8 mouse cellular contexts compared by ENCODE assay signal in genomic region chr19:54043851-54044250, GRCm38 (mm10). TPM values are rescaled to one million over a fixed set of nuclear protein-coding genes. Genes with fewer than 3 reads are reported as not detected.
A peak's percentile ranks its signal among the peaks of the same experiment; 100 is the strongest.
DNase-seq lines count a peak whose midpoint lies in the region; ATAC-seq and TF ChIP-seq lines count a peak whose summit lies in the region.

Adra2a (plus strand) TSS chr19:54044151.

- no peak for ATAC-seq in forebrain, postnatal 0 days
- ATAC-seq in limb, embryonic 15.5 days (ENCODE audit: insufficient number of reproducible peaks, low FRiP score, low TSS enrichment, low read depth): no peak

- no peak for DNase-seq in heart, embryonic 10.5 days (ENCODE audit: low spot score)
- no peak for DNase-seq in heart, postnatal 10 days
- DNase-seq in forebrain, postnatal 0 days: no peak
- DNase-seq in urinary bladder, adult 2 months (ENCODE audit: low spot score): no peak
- no peak for DNase-seq in adrenal gland, postnatal 36 days
- DNase-seq in frontal cortex, postnatal 14 days (ENCODE audit: low spot score in 2 of 2): no peak

- H3K36me3 ChIP-seq in heart, embryonic 10.5 days: no peaks in the 10 kb centered on the region
- H3K36me3 ChIP-seq in C2C12 (ENCODE audit: control insufficient read depth, insufficient read depth): no peaks in the 10 kb centered on the region
- H3K36me3 ChIP-seq in forebrain, postnatal 0 days (ENCODE audit: insufficient read depth): no peaks in the 10 kb centered on the region
- no peaks in the 10 kb centered on the region for H3K36me3 ChIP-seq in limb, embryonic 15.5 days

- intact Hi-C loops in heart, postnatal 10 days (cut with DNase I): loop anchor here (1.0 to 10.0 kb wide), 5 partner anchors 211 to 1163 kb away; no protein-coding TSS in a partner anchor

- H3K9ac ChIP-seq in forebrain, postnatal 0 days: peak within 1 kb of the TSS; percentile 57
- peak within 1 kb of the TSS; percentile 28 for H3K9ac ChIP-seq in limb, embryonic 15.5 days

- H3K27me3 ChIP-seq in heart, embryonic 10.5 days (ENCODE audit: insufficient read depth, poor library complexity, severe bottlenecking): peaks cover 48% of the 10 kb centered on the region
- peaks cover 34% of the 10 kb centered on the region for H3K27me3 ChIP-seq in C2C12 (ENCODE audit: control insufficient read depth, insufficient read depth, insufficient read length)
- peaks cover 13% of the 10 kb centered on the region for H3K27me3 ChIP-seq in forebrain, postnatal 0 days (ENCODE audit: insufficient read depth, low read length)
- peaks cover 54% of the 10 kb centered on the region for H3K27me3 ChIP-seq in limb, embryonic 15.5 days

- no peak for TF ChIP-seq CTCF in C2C12 (IDR thresholded peaks at IDR 0.05; ENCODE audit: control insufficient read depth, insufficient read depth, insufficient read length)
- no peak for TF ChIP-seq CTCF in forebrain, postnatal 0 days (IDR thresholded peaks at IDR 0.05; ENCODE audit: low read depth)

- H3ac ChIP-seq in C2C12 (ENCODE audit: control insufficient read depth, insufficient read length, low read depth): peak within 1 kb of the TSS; percentile 49

- peak within 1 kb of the TSS; percentile 98 for H3K4me2 ChIP-seq in forebrain, postnatal 0 days (ENCODE audit: low read depth)
- H3K4me2 ChIP-seq in limb, embryonic 15.5 days: peak within 1 kb of the TSS; percentile 99

- H3K4me3 ChIP-seq in heart, embryonic 10.5 days: peak within 1 kb of the TSS; percentile 70
- no peak within 1 kb of the TSS for H3K4me3 ChIP-seq in C2C12 (ENCODE audit: insufficient read depth, poor library complexity, severe bottlenecking)
- H3K4me3 ChIP-seq in forebrain, postnatal 0 days (ENCODE audit: low read depth, low read length): peak within 1 kb of the TSS; percentile 58
- peak within 1 kb of the TSS; percentile 53 for H3K4me3 ChIP-seq in limb, embryonic 15.5 days

- H3K79me2 ChIP-seq in C2C12 (ENCODE audit: control insufficient read depth, insufficient read depth): no peaks in the 10 kb centered on the region

- H3K4me1 ChIP-seq in heart, embryonic 10.5 days: peaks cover 49% of the 10 kb centered on the region
- peaks cover 9% of the 10 kb centered on the region; the same call in 1 of the 2 replicates for H3K4me1 ChIP-seq in forebrain, postnatal 0 days (ENCODE audit: insufficient read depth)
- H3K4me1 ChIP-seq in limb, embryonic 15.5 days: peaks cover 37% of the 10 kb centered on the region

- 64% methylated on average over 5 of the region's 5 CpGs for WGBS in heart, embryonic 10.5 days
- 81% methylated on average over 5 of the region's 5 CpGs for WGBS in forebrain, postnatal 0 days
- 70% methylated on average over 5 of the region's 5 CpGs for WGBS in limb, embryonic 15.5 days

- H3K79me3 ChIP-seq in C2C12 (ENCODE audit: low read depth): no peaks in the 10 kb centered on the region

- no peak within 1 kb of the TSS for H3K27ac ChIP-seq in heart, embryonic 10.5 days
- H3K27ac ChIP-seq in forebrain, postnatal 0 days (ENCODE audit: low read depth, low read length): peak within 1 kb of the TSS; percentile 35; the same call in 1 of the 2 replicates
- H3K27ac ChIP-seq in limb, embryonic 15.5 days: no peak within 1 kb of the TSS

- H3K9me3 ChIP-seq in heart, embryonic 10.5 days: no peaks in the 10 kb centered on the region
- no peaks in the 10 kb centered on the region for H3K9me3 ChIP-seq in forebrain, postnatal 0 days (ENCODE audit: low read length)
- no peaks in the 10 kb centered on the region for H3K9me3 ChIP-seq in limb, embryonic 15.5 days

TF ChIP-seq in C2C12, 6 proteins besides CTCF, POLR2A, EP300 and RAD21:
- no peak for TF ChIP-seq USF1 (IDR thresholded peaks at IDR 0.05; ENCODE audit: low read depth)
- no peak for TF ChIP-seq MAX (IDR thresholded peaks at IDR 0.05)
- TF ChIP-seq FOSL1 (IDR thresholded peaks at IDR 0.05; ENCODE audit: insufficient read depth, low read length, poor library complexity, severe bottlenecking): no peak
- TF ChIP-seq MYOG (IDR thresholded peaks at IDR 0.05; ENCODE audit: control insufficient read depth, extremely low read depth, insufficient read length): no peak
- no peak for TF ChIP-seq CEBPB (IDR thresholded peaks at IDR 0.05; ENCODE audit: low read depth)
- TF ChIP-seq MYOD1 (IDR thresholded peaks at IDR 0.05; ENCODE audit: control insufficient read depth, insufficient read length, low read depth): no peak

RNA-seq across cellular contexts. Expression of gene Adra2a, which starts in this region (rescaled TPM):
- 0.26 TPM in 1 of 2 replicates, not detected in the other for polyA plus RNA-seq in heart, embryonic 10.5 days (2016; fragmentation: Nextera tagmentation; extraction: Ambion mirVana)
- total RNA-seq in heart, postnatal 10 days (2021): under 1 TPM in 1 of 2 experiments, not detected in 1; 0.24 TPM
- polyA plus RNA-seq in C2C12 (2012; fragmentation: generic; extraction: Trizol): 0.12 TPM
- 9.1 and 17.3 TPM in 2 replicates for total RNA-seq in forebrain, postnatal 0 days (2014; rRNA removed)
- polyA plus RNA-seq in forebrain, postnatal 0 days (2015; fragmentation: Nextera tagmentation; extraction: Ambion mirVana): 1.7 and 2.6 TPM in 2 replicates
- 0.48 and 0.77 TPM in 2 replicates for polyA plus RNA-seq in limb, embryonic 15.5 days (2015; fragmentation: Nextera tagmentation; extraction: Ambion mirVana)
- 1.5 and 2.2 TPM in 2 replicates for polyA plus RNA-seq in urinary bladder, adult 2 months (2012; rRNA removed)
- total RNA-seq in adrenal gland, postnatal 36 days (2021): under 1 TPM; 0.36 to 0.40 TPM
